Mouse (Mus musculus) thymus, postnatal 4 days (tissue): Measurements from ENCODE around the gene Fshr.

ENCODE experiments used
- DNase-seq: peaks from one replicate; pipeline ENCODE4 v3.0.0; 2021

Gene Fshr

GRCm38 (mm10) chr17:89032981-89033380 lies 167.5 kb downstream of the Fshr start:
- no peak for DNase-seq

- DNase-seq = no peak
These were observed 181.0 kb downstream of the Fshr start for GRCm38 (mm10) chr17:89019518-89019917.

DNA sequence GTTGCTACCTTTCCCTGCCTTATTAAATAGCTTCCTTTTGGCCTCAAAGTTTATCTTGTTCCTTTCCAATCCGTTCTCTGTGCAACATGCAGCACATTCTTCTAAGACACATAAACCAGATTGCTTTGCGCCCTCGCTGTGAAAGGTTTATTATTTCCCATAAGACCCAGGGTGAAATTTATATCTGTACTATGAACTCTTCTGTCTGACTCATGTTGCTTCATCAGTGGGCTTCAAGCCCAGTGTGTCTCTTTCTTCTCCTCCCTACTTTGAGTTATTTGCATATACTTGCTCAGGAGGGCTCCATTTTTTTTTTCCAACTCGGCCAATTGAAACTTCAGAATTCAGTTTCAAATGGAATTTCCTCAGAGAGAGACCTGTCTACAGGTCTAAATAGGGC lies 183.5 kb downstream of the Fshr start:
- no peak for DNase-seq

DNA sequence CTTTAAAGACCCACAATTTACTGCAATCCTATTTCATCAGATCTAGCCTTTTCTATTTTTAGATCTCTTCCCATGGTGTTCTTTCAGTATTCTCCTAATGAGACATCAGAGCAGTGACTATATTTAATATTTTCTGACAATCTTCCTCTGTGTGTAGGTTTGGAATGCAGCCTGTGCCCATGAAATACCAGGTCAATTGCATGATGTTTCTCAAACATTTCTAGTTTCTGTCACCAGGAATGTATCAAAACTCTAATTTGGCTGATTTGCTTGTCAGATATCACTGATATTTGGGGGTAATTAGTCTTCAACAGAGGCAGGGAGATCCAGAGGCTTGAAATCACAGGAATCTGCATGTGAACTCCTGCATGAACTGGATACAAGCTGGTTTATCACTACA lies 186.8 kb downstream of the Fshr start:
- DNase-seq = no peak

DNA sequence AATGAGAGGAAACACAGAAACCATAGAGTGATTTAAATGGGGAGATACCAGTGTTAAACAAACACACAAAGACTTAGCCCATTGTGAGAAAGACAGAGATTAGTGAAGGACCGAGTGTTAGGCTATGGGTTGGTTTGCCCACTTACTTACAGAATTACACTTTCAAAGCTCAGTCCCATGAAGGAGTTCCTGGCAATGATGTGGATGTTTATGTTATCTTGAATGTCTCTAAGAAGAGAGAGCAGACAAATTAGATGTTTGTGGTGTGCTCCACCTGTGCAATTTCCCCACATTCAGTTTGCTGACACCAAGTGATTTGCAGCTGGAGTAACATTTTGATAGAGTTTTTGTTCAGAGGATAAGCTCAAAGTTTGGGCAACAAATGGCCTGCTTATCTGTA lies 191.4 kb downstream of the Fshr start:
- no peak for DNase-seq

DNA sequence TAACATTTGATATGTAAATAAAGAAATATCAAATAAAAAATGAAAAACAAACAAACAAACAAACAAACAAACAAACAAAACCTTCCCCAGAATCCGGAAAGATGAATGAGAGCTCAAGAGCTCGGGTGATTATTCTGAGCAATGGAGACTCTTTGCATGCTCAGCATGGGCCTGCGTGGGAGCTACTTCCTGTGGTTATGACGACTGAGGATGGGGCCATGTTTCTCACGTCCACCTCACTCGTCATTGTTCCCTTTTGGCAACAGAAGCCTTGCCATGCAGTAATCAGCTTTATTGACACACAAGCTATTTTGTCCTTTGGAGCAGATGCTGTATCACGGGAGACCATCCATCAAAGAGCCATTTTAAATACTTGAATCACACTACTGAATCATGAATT lies 191.8 kb downstream of the Fshr start:
- no peak for DNase-seq

- no peak for DNase-seq
These were observed 194.5 kb downstream of the Fshr start for GRCm38 (mm10) chr17:89005959-89006358.

DNA sequence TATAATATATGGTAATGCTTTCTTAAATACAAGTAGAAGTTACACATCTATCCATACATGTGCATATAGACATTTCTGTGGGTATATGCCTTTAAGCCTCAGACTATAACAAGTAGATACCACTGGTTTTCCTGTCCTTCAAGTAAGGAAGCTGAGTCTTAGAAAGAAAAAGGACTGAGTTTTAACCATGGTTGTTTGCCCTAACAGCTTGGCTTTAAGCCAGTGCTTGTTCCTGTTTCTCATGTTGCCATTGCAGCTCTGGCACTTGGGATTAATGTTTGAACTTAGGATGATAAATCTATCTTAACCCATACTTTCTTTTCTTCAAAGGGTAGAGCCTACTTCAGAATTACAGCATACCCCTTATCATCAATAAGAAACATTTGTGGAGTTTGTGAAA lies 200.6 kb downstream of the Fshr start:
- DNase-seq = no peak

DNA sequence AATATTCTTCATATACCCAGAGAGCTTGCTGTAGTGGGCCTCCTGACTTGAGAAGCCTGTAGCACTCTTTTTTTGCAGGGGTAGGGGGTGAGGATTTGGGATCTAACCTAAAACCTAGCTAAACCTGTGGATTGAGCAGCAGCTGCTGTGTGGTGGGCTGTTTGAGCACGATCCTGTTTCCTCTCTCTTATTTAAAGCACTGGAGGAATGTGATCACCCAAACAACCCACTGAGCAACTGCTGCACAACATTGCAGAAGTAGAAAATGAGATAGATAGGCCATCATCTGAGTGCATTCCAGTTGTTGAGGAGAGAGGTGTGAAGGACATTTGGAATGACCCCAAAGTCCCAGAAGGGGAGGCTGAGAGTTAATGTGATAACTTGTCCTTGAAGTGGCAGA lies 202.2 kb downstream of the Fshr start:
- no peak for DNase-seq

GRCm38 (mm10) chr17:88991238-88991637 lies 209.2 kb downstream of the Fshr start:
- DNase-seq = no peak

GRCm38 (mm10) chr17:88980708-88981355 lies 219.6 kb downstream of the Fshr start:
- no peak for DNase-seq

- no peak for DNase-seq
These were observed 225.9 kb downstream of the Fshr start for GRCm38 (mm10) chr17:88974538-88974937.

DNA sequence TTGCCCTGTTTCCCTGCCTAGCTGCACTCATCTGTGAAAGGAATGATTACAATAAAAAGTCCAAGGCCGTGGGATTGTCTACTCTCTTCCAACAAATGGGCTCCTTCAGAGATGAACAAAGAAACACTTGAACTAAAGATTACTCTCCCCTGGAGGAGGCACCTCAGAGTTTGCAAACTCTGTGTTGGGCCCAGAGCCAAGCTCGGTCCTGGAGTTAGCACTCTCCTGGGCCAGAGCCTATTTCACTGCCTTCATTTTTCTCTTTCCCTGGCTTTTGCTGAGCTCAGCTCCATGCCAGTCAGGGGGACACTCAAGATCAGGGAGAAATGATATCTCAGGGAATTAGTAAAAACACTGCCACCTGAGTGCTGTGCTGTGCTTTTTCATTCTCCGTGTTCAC lies 234.4 kb downstream of the Fshr start:
- DNase-seq = no peak

DNA sequence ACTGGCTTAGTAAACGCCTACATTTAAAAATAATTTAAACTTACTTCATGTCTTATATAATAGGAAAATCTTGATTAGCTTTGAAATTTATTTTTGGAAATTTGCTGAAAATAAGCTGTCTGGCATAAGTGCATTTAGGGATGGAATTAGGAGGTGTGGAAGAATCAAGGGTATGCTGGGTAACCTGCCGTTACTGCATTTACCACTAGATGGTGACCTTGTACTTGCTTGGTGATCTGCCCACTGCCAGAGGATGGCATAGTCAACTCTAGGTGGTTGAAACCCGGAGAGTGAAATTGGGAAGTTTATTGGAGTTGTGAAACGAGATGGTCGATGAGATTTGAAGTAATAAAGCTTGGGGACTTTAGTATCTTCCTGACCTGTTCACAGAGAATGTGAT lies 246.5 kb downstream of the Fshr start:
- peak; percentile 9 for DNase-seq

DNA sequence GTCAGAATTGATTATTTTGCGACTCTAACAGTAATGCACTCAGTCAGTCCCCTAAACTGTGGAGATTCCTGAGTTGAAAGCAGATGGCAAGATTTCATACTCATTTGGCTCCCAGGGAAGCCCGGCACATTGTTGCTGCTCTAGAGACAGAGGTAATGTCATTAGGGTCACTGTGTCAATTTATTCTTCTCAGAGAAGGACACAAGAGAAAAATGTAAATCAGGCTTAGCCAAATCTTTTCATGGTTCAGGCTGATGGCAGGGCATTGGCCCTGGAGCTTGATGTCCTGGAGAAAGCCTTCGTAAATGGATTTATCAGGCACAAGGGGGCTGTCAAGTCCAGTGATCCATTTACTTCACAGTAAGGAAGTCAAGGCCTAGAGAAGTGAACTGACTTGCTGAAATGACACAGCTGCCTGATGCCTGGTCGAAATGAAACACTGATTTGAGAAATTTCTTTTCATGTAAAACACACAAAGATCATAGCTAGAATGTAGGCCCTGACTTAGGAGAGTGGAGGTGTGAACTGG lies 262.3 kb downstream of the Fshr start:
- no peak for DNase-seq

DNA sequence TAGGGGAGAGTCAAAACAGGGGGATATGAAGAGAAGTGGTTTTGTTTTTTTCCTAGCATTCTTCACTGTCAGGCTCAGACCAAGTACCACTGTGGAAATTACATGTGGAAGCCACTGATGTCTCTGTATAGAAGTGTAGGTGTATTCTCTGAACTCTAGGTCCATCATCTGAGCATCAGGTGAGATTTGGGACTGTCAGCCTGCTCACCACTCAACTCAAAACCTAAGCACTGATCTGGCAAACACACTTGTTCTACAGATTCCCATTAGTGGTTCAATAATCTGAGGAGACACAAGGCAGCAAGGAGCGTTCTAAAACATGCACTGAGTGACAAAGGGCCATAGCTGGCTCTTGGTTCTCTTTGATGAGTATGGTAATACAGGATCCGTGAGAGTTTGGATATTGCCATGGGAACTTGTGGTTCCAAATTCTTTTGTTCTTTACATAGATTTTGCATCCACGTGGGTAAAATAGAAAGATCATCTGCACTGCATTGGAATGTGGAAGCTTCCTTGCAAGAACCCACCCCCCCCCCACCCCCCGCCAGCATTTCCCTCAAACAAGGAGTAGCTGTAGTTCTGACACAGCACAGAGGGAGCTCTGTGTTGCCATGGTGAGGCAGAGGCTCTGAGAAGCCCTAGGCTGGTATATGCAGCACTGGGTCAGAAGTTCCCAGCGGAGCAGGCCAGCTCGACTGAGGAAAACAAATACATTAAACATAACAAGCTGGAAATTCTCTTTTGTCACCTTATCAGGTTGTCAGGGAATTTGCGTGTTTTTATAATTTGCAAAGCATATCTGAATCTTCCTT lies 262.9 kb downstream of the Fshr start:
- no peak for DNase-seq

DNA sequence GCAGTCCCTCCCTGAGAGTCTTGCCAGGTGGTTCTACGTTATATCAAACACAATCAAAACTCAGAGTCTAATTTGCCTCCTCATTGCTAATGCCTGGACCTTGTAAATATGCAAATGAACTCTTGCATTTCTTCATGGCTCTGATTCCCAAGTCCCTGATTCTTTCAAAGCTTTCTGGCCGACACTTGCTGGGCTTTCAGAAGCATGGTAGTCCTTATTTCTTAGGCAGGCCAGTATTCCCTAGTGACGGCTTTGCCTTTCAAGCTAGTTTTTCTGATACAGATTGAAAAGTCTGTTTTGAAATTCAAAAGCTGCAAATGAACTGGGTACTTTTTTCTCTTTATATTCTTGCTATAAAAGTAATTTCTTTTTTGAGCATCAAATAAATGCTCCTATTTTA lies 263.5 kb downstream of the Fshr start:
- DNase-seq = no peak
